16 mouse cellular contexts compared by ENCODE assay signal in genomic region chr8:85977588-85978077, GRCm38 (mm10).
DNase-seq lines count a peak whose midpoint lies in the region; ATAC-seq and TF ChIP-seq lines count a peak whose summit lies in the region.
"Had no signal": no experiment of that assay in that cellular context is flagged by ENCODE, and none has a peak within 500 bp of the region (broad histone marks: within the 10 kb centered on the region; RNA-seq: fewer than 3 reads in every experiment).

No protein-coding gene starts in this region.

- H3K27me3 ChIP-seq in small intestine, adult 2 months (ENCODE audit: control insufficient read depth, insufficient read depth, low read length): no peaks in the 10 kb centered on the region
- H3K27me3 ChIP-seq: embryonic facial prominence, embryonic 12.5 days; heart, embryonic 12.5 days; liver, embryonic 13.5 days had no signal

- no peak for TF ChIP-seq POLR2A in small intestine, adult 2 months (IDR thresholded peaks at IDR 0.05; ENCODE audit: low read depth, low read length)

- peak; percentile 44; the same call in 1 of the 2 replicates for TF ChIP-seq CTCF in small intestine, adult 2 months (IDR thresholded peaks at IDR 0.05; ENCODE audit: extremely low read depth, insufficient read length, insufficient replicate concordance, low read depth, low read length)

- no peak overlapping the region for H3K4me3 ChIP-seq in small intestine, adult 2 months (ENCODE audit: low read depth, low read length)
- H3K4me3 ChIP-seq: embryonic facial prominence, embryonic 12.5 days; heart, embryonic 12.5 days; liver, embryonic 13.5 days had no signal

- ATAC-seq in CD4-positive, CD25-positive, alpha-beta regulatory T cell, adult 4 months: no peak

- DNase-seq in CD4-positive, CD25-positive, alpha-beta regulatory T cell, adult 2 months (ENCODE audit: low read depth, low spot score): peak; percentile 15
- peak; percentile 4 for DNase-seq in lung, postnatal 25 days (ENCODE audit: low spot score)
- DNase-seq in lung, postnatal 4 days: no peak
- DNase-seq in R1 (ENCODE audit: low read depth, low spot score): peak; percentile 49
- DNase-seq in right cerebral cortex, adult 18-20 months: no peak
- DNase-seq in MN1 (ENCODE audit: low spot score): no peak
- DNase-seq: cerebellum, adult 11-12 months; gastrocnemius, postnatal 36 days; heart, postnatal 36 days; kidney, postnatal 10 days; liver, embryonic 13.5 days; midbrain, embryonic 14.5 days had no signal

- H3K36me3 ChIP-seq in small intestine, adult 2 months (ENCODE audit: control insufficient read depth, insufficient read depth, low read length): peaks cover 4% of the 10 kb centered on the region

- no peak overlapping the region for H3K27ac ChIP-seq in small intestine, adult 2 months (ENCODE audit: insufficient read depth, low read depth, low read length)
- H3K27ac ChIP-seq: embryonic facial prominence, embryonic 12.5 days; liver, embryonic 13.5 days had no signal

- 78% methylated on average over 4 of the region's 4 CpGs for WGBS in small intestine, adult 2 months

- H3K4me1 ChIP-seq in small intestine, adult 2 months (ENCODE audit: control insufficient read depth, insufficient read depth, insufficient read length, low read length): no peaks in the 10 kb centered on the region
- H3K4me1 ChIP-seq: embryonic facial prominence, embryonic 12.5 days; heart, embryonic 12.5 days; liver, embryonic 13.5 days had no signal

Comparison
In these comparisons a context has a peak if more than half of its experiments do, and no peak if none do; other contexts are left out.
1. DNase-seq: peak in CD4-positive, CD25-positive, alpha-beta regulatory T cell, adult 2 months (single experiment), lung, postnatal 25 days (single experiment) and R1 (single experiment); none in lung, postnatal 4 days (0 of 2), right cerebral cortex, adult 18-20 months (single experiment) and MN1 (single experiment).